Mouse (Mus musculus): Measurements from ENCODE around the gene Gch1.

DNA sequence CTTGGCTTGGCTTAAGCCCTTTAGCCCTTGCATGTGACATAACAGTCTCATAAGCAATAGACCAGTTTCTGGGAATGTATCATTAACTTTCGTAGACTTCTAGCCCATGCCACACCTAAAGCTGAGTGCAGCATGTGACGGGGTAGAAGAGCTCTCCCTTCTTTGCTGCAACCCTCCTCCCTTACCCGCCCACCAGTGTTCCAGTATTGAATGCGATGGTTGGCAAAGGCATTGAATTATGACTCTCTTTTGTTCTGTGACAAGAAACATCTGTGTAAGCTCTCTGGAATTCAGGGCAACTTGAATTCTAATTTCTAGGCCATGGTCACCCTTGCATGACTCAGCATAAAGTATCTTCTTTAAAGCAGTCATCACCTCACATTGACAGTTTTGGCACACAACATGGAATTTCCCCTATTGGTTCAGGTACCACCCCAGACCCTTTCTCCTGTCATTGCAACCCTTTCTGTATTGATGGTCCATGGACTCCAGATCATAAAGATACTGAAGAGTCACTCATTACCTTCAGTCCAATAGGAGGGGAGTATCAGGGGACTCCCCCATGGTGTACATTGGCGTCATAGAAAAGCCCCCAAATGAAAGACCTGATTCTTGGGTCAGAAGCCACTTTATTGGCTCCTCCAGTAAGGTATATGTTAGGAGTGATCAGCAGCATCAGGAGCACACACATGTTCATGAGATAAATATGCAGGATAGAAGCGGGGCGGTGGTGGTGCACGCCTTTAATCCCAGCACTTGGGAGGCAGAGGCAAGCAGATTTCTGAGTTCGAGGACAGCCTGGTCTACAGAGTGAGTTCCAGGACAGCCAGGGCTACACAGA, 29.8 kb upstream of the Gch1 start:
- TF ChIP-seq POLR2A (IDR thresholded peaks at IDR 0.05; ENCODE audit: low read depth, low read length) (no peak), CTCF (IDR thresholded peaks at IDR 0.05; ENCODE audit: extremely low read depth, insufficient read depth, insufficient read length, insufficient replicate concordance) (no peak)

All from spleen, adult 2 months (tissue).